Mouse (Mus musculus): ENCODE results near the gene Cdcp2.

The Cdcp2 gene

DNA sequence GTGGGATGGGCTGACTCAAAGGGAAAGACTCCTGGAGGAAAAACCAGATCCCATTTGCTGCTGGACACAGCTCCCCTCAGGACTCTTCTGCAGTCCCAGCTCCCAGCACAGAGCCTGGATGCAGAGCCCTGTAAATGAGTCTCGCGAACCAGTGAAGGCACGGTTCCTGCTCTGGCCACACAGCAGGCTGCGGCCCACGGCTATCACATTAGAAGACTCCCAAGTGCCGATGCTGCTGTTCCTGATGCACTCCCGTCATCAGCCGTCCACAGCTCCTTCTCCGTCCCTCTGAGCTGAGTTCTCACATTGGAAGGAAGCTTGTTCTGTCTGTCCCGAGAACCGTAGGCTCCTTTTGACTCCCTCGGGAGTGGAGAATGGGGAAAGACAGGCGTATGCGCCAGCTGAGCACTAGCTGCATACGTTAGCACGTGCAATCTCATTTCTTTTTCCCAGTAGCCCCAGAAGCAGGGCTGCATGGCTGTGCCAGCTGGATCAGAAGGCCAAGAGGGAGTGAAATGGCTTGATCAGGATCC lies at the start of gene Cdcp2:
Gene Cdcp2, plus strand, starts transcription at position 51 of the 533 bp plus-strand sequence.
- DNase-seq (ENCODE audit: low read depth): no peak

- DNase-seq (ENCODE audit: low read depth): no peak
Measured at GRCm38 (mm10) chr4:107047806-107048205, 48.9 kb upstream of the Cdcp2 start.

DNA sequence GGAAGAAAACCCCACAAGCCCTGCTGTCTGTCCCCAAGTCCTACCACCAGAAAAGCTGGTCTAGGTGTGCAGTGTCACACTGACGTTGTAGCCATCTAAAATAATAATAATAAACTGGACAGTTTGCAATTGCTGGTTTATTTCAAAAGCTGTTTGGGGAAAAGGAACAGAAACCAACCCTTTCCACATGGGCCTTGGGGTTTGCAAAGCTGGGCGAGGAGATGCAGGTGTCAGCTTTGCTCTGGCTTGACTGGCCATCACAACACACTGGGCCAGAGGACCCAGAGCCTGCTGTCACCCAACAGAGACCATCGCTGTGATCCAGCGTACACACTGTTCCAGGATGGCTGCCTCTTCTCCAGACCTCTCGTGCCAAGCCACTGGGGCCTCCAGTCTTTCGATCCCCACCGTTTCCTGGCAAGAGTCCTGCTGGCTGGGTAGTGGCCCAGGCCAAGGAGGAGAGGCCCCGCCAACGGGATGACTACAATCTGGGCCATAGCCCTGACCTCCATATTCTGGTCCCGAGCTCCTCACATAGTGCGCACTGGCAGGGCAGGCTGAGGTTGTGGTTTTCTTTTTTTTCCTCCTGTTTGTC lies 48.0 kb upstream of the Cdcp2 start:
- DNase-seq (ENCODE audit: low read depth): no peak

GRCm38 (mm10) chr4:107051889-107052288 lies 44.8 kb upstream of the Cdcp2 start:
- DNase-seq (ENCODE audit: low read depth): no peak

DNA sequence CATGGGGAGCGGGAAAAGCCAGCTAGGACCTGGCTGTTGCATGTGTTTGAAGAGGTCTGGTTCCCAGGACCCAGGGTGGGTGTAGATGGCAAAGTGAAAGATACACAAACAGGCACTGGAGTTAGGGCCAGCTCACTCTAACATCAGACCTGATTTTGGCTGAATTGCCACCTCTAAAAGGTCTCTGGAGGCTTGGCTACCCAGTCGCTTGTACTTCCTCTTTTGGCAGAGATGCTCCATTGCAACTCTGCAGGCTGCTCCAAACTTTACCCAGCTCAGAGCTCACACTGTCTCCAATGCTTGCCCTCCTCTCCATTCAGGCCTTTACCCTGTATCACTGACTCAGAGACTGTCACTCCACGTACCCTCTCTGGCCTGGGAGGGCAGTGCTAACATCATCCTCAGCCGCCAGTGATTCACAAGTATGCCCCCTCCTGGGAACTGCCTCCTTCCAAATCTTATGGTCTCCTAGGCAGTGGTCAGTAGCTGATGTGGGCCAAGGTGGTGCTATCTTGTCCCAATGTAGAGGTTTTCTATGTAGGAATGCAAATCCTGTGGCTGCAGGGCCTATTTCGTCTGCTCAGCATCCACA lies 43.6 kb upstream of the Cdcp2 start:
- DNase-seq (ENCODE audit: low read depth): no peak

GRCm38 (mm10) chr4:107056088-107056487 lies 40.6 kb upstream of the Cdcp2 start:
- no peak for DNase-seq (ENCODE audit: low read depth)

DNA sequence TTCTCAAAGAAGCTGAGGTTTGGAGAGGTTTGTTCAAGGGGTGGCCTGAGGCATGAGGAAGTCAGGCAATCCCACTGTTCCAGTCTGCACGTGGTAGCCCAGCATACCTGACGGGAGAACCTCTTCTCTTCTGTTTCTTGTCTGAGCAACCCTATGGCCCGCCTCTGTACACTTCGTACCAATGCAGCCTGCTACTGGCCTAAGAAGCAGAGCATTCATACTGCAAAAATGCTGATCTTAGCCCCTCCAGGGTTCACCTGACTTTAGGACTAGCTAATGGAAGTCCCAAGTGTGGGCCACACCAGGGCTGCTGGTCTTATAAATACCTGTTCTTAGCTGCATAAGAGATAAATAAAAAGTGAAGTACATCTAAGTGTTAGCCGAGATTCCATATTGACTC lies 38.3 kb upstream of the Cdcp2 start:
- DNase-seq (ENCODE audit: low read depth): no peak

DNA sequence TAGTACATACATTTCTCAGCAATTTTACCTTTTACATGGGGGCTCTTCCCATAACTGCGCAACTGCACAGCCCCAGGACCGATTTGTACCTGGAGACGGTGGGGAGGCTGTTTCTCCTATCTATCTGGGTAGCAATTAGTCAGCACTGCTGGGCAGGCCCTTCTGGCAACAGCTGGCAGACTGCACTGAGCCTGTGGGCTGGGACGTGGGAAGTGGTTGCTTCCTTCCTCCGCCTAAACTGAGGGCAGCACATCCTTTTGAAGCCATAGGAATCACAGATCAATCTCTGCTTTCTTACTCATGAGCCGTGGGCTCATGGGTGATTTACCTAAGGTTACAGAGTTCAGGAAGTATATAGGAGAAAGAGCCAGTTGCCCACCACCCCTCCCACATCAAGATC lies 37.9 kb upstream of the Cdcp2 start:
- DNase-seq (ENCODE audit: low read depth): no peak

- no peak for DNase-seq (ENCODE audit: low read depth)
Measured at GRCm38 (mm10) chr4:107061560-107061959, 35.1 kb upstream of the Cdcp2 start.

- DNase-seq (ENCODE audit: low read depth): no peak
Measured at GRCm38 (mm10) chr4:107063214-107063613, 33.5 kb upstream of the Cdcp2 start.

GRCm38 (mm10) chr4:107064394-107065098 lies 32.1 kb upstream of the Cdcp2 start:
- no peak for DNase-seq (ENCODE audit: low read depth)

- DNase-seq (ENCODE audit: low read depth): peak; percentile 95
Measured at GRCm38 (mm10) chr4:107066252-107067124, 30.2 kb upstream of the Cdcp2 start, which contains the start of the genes Mrpl37 and Cyb5rl. TSS of gene Mrpl37 (minus strand) at chr4:107066868. TSS of gene Cyb5rl (plus strand) at chr4:107066988.

- DNase-seq (ENCODE audit: low read depth): no peak
Measured at GRCm38 (mm10) chr4:107067151-107067840, 29.4 kb upstream of the Cdcp2 start.

- no peak for DNase-seq (ENCODE audit: low read depth)
Measured at GRCm38 (mm10) chr4:107072343-107072742, 24.3 kb upstream of the Cdcp2 start.

GRCm38 (mm10) chr4:107075456-107075855 lies 21.2 kb upstream of the Cdcp2 start:
- no peak for DNase-seq (ENCODE audit: low read depth)

- DNase-seq (ENCODE audit: low read depth): no peak
Measured at GRCm38 (mm10) chr4:107078894-107079293, 17.8 kb upstream of the Cdcp2 start.

DNA sequence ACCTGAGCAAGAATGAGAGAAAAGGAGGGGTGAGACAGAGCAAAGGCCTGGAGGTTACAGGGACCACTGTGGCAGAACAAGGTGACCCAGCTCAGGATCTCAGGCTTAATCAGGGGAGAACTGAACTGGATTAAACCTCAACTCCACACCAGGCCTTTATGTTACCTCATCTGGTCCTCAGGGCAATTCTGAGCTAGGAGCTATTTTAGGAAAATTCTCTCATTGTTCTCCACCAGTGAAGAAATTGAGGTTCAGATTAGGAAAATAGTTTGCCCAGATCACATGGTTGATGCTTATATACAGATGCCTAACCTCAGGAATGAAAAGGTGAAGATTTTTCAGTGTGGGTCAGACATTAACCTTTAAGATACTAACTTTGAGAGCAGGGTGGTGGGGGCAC lies 17.0 kb upstream of the Cdcp2 start:
- DNase-seq (ENCODE audit: low read depth): no peak

DNA sequence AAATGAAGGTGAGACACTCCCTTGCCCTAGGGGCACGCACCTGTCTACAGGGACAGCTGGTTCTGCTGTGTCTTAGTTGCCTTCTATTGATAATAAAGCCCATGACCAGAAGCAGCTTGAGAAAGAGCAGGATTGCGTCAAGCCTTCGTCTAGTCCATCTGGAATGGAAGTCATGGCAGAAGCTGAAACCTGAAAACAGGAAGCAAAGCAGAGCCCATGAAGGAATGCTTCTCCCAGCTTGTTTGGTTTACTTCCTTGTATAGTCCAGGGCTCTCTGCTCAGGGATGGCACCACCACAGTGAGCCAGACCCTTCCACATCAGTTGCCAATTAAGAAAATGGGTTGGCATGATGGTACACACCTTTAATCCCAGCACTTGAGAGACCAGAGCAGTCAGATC lies 14.5 kb upstream of the Cdcp2 start:
- no peak for DNase-seq (ENCODE audit: low read depth)

GRCm38 (mm10) chr4:107083126-107083525 lies 13.6 kb upstream of the Cdcp2 start:
- DNase-seq (ENCODE audit: low read depth): no peak

DNA sequence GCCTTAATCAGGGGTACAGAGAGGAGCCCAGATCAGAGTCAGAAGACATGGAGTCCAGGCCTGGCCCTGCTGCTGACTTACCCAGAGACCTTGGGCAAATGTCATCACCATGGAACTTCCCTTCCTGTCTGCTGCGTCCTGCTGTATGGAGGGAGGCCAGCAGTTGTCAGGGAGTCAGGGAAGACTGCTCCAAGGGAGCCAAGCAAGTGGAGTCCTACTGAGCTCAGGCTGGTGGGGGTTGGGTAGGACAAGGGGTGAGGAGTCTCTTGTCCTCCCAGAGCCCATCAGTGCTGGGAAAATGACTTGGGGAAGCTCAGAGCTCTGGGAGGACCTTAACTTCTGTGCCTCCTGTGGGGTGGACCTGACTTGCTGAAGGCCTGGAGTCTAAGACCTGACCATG lies 12.3 kb upstream of the Cdcp2 start:
- DNase-seq (ENCODE audit: low read depth): no peak

DNA sequence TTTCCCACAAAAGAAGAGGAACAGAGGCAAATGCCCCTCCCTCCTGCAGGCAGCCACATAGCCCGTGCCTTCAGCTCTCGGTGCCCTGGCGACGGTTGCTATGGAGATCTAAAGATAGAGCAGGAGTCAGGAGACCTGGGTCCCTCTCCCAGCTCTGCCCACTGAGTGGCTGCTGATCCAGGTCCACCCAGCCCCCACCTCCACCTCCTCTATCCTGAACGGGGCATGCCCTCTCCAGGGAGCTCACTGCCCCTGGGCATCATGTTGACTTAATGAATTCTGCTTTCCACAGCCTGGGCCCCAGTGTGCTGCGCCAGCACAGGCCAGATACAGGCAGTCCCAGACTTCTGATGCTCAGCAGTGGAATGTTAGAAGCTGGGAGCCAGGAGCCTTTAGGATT lies 11.8 kb upstream of the Cdcp2 start:
- DNase-seq (ENCODE audit: low read depth): no peak

- no peak for DNase-seq (ENCODE audit: low read depth)
Measured at GRCm38 (mm10) chr4:107091696-107092095, 5.0 kb upstream of the Cdcp2 start.

All from c-Kit-positive CD71-negative TER-119-negative erythroid progenitor cells, embryonic 14.5 days (primary cell).